Mouse (Mus musculus) ES-Bruce4 (cell line): ENCODE results near the gene Tcf7l1. TPM values are rescaled to one million over a fixed set of nuclear protein-coding genes. Genes with fewer than 3 reads are reported as not detected.

Experiments used
- H3K27ac ChIP-seq: 2 replicates; pipeline ENCODE4 v1.5.1; 2012; ENCODE audit warnings: low read length, inconsistent platforms; ENCODE audit not compliant: insufficient read depth
- H3K27me3 ChIP-seq: 2 replicates; pipeline ENCODE4 v1.6.1; 2012; ENCODE audit warnings: mild to moderate bottlenecking, low read length, inconsistent platforms; ENCODE audit not compliant: control insufficient read depth, poor library complexity, insufficient read depth, severe bottlenecking
- H3K36me3 ChIP-seq: 2 replicates; pipeline ENCODE4 v1.6.1; 2012; ENCODE audit warnings: inconsistent platforms, mild to moderate bottlenecking, low read length, moderate library complexity; ENCODE audit not compliant: control insufficient read depth, poor library complexity, insufficient read depth, severe bottlenecking
- H3K4me1 ChIP-seq: one replicate; pipeline ENCODE4 v1.8.1; 2011; ENCODE audit warnings: low read length; ENCODE audit not compliant: control insufficient read depth, insufficient read depth
- H3K4me3 ChIP-seq: 2 replicates; pipeline ENCODE4 v1.5.1; 2011; ENCODE audit warnings: low read depth, mild to moderate bottlenecking, low read length
- H3K9ac ChIP-seq: 2 replicates; pipeline ENCODE4 v1.6.1; 2012; ENCODE audit warnings: low read depth, mild to moderate bottlenecking, inconsistent platforms; ENCODE audit not compliant: poor library complexity, severe bottlenecking
- H3K9me3 ChIP-seq: replicated peaks from 2 replicates; pipeline ENCODE4 v1.6.1; 2012; ENCODE audit warnings: mild to moderate bottlenecking, low read length, inconsistent platforms; ENCODE audit not compliant: control insufficient read depth, poor library complexity, insufficient read depth, severe bottlenecking
- CTCF ChIP-seq: IDR thresholded peaks from one replicate; pipeline ENCODE4 v1.8.1; 2011; ENCODE audit warnings: low read depth, low read length
- EP300 ChIP-seq: IDR thresholded peaks from 2 replicates; pipeline ENCODE4 v1.6.1; 2011; ENCODE audit warnings: low read depth, low read length; ENCODE audit not compliant: insufficient read depth
- POLR2A ChIP-seq: IDR thresholded peaks from one replicate; pipeline ENCODE4 v1.8.1; 2011; ENCODE audit warnings: low read length; ENCODE audit not compliant: insufficient read depth
- polyA plus RNA-seq: library from polyadenylated mRNA; stranded (reverse); fragments of >200 nt; gene quantifications from 2 replicates; pipeline ENCODE4 v1.2.4, GENCODE M21; 2011; ENCODE audit warnings: low read depth; ENCODE audit not compliant: missing spikeins, insufficient read depth, insufficient read length

The Tcf7l1 gene
- polyA plus RNA-seq, 1 experiment, result 84.8 TPM

DNA sequence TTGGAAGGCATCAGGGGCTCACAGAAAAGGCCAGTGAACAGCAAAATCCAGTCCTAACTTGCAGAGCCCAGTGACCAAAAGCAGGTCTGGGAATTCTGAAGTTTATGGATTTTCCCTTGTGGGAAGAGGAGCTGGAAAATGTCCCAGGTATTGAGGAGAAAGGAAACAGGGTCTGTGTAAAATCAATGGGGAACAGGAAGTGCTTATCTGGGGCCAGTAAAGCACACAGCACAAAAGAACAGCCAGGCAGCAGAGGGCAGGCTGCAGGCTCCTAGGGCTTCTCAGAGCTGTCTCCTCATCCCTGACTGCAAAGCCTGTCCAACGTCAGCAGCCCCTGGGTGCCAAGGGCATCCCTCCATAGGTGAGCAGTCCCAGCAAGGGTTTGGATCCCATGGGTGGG, 126.1 kb downstream of the Tcf7l1 start:
- Histone ChIP-seq H3K27ac (no peak overlapping the region), H3K4me3 (no peak overlapping the region), H3K36me3 (no peaks in the 10 kb centered on the region), H3K27me3 (no peaks in the 10 kb centered on the region), H3K9me3 (no peaks in the 10 kb centered on the region), H3K9ac (no peak overlapping the region), H3K4me1 (no peaks in the 10 kb centered on the region)
- no peak for TF ChIP-seq EP300
- no peak for TF ChIP-seq POLR2A
- no peak for TF ChIP-seq CTCF

DNA sequence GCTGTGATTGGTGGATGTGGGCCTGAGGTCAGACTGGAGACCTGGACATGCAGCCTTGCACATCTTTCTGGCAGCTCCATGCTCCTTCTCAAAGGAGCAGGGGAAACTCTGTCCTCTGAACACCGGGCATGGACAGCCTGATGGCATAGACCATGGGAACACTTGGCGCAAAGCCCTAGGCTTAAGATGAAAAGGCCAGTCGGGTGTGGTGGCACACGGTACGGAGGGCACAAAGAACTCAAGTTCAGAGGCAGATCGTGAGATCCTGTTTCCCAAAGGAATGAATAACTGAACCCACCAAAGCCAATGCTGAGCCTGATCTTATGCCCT, 128.7 kb downstream of the Tcf7l1 start:
- H3K9ac ChIP-seq, result no peak overlapping the region
- no peak overlapping the region for H3K27ac ChIP-seq
- H3K36me3 ChIP-seq, result no peaks in the 10 kb centered on the region
- no peak overlapping the region for H3K4me3 ChIP-seq
- H3K4me1 ChIP-seq, result peaks cover 5% of the 10 kb centered on the region
- H3K27me3 ChIP-seq, result no peaks in the 10 kb centered on the region
- no peaks in the 10 kb centered on the region for H3K9me3 ChIP-seq
- TF ChIP-seq POLR2A, result no peak
- TF ChIP-seq CTCF, result no peak
- TF ChIP-seq EP300, result no peak

DNA sequence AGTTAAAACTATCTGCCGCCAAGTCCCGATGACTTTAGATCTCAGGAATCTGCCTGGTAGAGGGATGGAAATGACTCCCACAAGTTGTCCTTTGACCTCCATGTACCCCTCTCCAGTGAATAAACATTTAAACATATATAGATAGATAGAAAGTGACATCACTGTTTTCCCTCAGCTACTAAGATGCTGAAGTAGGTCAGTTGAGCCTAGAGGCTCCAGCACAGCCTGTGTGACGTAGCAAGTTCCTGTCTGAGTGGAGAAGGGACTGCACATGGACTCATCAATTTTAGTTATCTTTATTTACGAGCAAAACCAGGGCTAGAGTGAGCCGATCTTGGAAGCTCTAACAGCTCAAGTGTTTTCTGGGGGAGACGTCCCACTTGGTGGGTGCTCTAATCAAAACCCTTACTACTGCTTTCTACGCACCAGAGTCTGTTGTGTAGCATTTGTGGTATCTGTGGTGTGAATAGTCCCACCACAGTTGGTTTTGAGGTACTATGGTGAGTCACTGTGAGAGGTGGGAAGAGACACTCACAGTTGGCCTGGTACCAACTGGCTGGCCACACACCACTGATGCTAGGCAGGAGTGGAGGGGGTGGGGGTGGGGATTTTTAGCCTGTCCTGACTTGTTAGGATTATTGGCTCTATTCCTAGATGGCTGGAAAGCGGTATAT, 129.2 kb downstream of the Tcf7l1 start:
- no peak overlapping the region for H3K4me3 ChIP-seq
- no peaks in the 10 kb centered on the region for H3K36me3 ChIP-seq
- no peaks in the 10 kb centered on the region for H3K9me3 ChIP-seq
- no peaks in the 10 kb centered on the region for H3K27me3 ChIP-seq
- no peak overlapping the region for H3K9ac ChIP-seq
- peaks cover 5% of the 10 kb centered on the region for H3K4me1 ChIP-seq
- no peak overlapping the region for H3K27ac ChIP-seq
- TF ChIP-seq CTCF (no peak), EP300 (no peak)

DNA sequence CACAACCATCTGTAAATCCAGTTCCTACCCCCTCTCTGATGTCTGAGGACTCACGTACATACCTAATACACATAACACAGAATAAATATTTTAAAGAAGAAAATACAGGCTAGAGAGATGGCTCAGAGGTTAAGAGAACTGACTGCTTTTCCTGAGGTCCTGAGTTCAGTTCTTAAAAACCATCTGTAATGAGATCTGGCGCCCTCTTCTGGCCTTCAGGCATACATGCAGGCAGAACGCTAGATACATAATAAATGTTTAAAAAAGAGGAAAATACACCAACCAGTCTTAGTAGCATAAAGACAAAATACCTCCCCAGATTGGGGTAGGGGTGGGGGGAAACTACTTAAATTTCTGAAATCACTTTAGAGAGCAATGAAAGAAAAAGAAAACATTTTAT, 131.0 kb downstream of the Tcf7l1 start:
- Histone ChIP-seq H3K27ac (no peak overlapping the region), H3K27me3 (no peaks in the 10 kb centered on the region), H3K36me3 (no peaks in the 10 kb centered on the region), H3K9me3 (no peaks in the 10 kb centered on the region), H3K4me1 (peaks cover 5% of the 10 kb centered on the region), H3K9ac (no peak overlapping the region), H3K4me3 (no peak overlapping the region)
- TF ChIP-seq CTCF (peak; percentile 45), POLR2A (no peak), EP300 (no peak)

DNA sequence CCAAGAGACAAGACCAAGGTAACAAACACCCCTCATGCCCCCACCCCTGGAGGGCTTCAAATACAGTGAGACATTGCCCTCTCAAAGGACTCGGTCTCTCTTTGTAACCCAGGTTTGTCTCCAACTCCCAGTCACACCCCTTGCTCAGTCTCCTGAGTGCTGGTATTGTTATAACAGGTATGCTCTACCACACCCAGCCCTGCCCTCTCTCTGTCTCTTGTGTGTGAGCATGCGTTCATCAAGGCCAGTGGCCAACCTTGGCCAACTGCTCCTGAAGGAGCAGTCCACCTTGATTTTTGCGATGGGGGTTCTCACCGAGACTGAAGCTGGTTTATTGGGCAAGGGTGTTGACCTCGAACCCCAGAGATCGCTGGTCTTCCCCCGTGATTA, 133.0 kb downstream of the Tcf7l1 start:
- no peaks in the 10 kb centered on the region for H3K27me3 ChIP-seq
- H3K4me1 ChIP-seq, result peaks cover 5% of the 10 kb centered on the region
- no peak overlapping the region for H3K9ac ChIP-seq
- TF ChIP-seq POLR2A, result no peak
- TF ChIP-seq EP300, result peak; percentile 53; the same call in 1 of the 2 replicates
- H3K4me3 ChIP-seq, result no peak overlapping the region
- H3K27ac ChIP-seq, result peak overlapping the region; percentile 23
- no peaks in the 10 kb centered on the region for H3K36me3 ChIP-seq
- no peaks in the 10 kb centered on the region for H3K9me3 ChIP-seq

DNA sequence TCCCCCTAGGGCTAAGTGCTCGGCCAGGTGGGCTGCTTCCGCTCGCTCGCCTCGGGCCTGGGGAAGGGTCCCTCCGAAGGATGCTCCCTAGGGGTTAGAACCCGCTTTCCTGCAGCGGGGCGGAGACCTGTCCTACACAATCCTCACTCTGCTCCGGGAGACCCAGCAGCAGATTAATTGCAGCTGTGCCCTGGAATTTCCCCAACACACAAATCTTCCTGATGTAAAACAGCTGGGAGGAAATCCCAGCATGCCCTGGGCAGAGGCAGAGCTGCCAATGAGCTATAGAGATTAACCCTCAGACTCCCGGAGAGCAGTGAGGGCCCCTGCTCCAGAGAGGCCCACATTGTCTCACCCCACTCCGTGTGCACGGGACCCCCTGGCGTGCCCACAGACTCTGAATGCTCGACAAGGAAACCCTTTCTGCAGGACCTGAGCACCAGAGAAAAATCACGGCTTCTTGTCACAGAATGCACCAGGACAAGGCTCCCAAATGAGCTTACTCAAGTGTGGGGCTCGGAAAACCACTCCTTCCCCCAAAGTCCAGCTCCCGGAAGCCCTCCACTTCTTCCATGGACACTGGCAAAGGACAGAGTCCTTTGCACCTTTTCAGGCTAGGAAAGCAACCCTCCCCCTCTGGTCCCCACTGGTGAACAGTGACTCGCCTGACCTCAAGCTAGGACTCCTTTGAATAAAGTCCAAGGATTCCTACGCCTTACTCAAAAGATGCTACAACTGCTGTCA, 133.6 kb downstream of the Tcf7l1 start:
- TF ChIP-seq EP300, result no peak
- TF ChIP-seq POLR2A, result no peak
- no peak for TF ChIP-seq CTCF
- Histone ChIP-seq H3K4me1 (peaks cover 5% of the 10 kb centered on the region), H3K9me3 (no peaks in the 10 kb centered on the region), H3K9ac (0 out of 2 replicates have a peak overlapping the region, but pooled peaks have one; percentile 35), H3K4me3 (peak overlapping the region; percentile 55), H3K27ac (peak overlapping the region; percentile 4), H3K36me3 (no peaks in the 10 kb centered on the region), H3K27me3 (no peaks in the 10 kb centered on the region)
